Mouse (Mus musculus): ENCODE measurements at regions not wholly inside any gene's neighbourhood (a gene's known extent, or its start where the extent isn't known, plus 50 kb on each side); places are given as distances from the start of the nearest gene placed in this dataset.

DNA sequence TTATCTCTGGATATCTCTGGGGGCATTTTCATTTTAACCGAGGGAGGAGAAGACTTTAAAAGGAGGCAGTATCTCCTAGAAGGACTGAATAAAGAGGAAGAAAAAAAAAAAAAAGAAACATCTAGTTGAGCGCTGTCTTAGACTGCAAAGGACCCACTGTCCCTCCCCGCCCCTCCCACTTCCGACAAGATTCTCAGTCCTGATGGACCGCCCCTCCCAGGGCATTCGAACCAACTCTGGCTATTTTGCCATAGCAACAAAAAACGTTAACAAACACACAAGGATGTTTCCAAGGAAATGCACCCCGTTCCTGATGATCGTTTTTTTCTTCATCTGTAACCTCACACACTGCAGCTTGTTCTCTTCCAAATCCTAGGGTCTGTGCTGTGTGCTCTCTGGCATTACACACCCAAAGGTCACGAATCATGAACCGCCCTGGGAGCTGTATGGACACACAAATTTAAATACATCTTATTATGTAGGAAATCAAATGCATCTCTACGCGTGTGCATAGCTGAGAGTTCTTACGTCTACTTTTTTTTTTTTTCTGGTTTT lies 75.8 kb downstream of the Rnd3 start:
- no peak for DNase-seq (ENCODE audit: low spot score)

DNA sequence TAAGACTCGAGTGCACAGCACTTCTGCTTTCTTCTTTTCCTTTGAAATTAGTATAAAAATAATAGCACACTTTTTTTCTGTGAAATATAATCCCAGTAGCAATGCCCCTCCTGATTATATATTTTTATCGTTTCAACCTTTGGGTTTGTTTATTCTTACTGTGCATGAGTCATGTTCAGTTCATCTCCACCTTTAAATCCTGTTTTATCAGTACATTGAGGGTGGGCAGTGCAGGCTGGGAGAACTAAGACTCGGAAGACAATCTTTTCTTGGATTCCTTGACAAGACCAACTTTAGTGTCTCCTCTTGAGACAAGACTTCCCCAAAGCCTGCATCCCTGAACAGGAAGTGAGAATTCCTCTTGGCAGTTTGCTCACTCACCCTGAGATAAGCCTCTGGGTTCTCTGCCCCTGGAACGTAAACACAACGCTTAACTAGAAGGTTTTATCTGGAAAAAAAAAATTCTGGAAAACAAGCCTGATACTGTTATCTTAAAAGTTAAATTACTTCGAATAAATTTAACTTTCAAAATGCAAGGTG lies 76.5 kb downstream of the Rnd3 start:
- no peak for DNase-seq (ENCODE audit: low spot score)

DNA sequence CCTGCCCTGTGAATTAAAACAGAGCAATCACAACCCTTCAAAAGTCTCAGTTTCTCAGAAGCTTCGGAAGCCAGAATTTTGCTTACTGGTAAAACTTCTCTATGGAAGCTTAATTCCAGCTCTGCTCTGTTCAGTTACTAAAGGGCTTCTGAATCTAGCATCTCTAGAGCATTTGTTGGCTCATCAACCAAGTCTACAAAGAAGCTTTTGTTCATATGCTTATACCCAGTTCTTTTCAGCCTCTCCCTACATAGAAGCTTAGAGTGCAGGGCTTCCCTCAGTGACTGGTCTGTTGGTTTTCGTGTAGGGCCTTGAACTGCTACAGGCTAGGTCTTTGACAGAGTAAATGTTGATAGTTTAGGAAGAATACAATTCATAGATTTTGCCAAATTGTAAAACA lies 78.0 kb downstream of the Rnd3 start:
- DNase-seq (ENCODE audit: low spot score), result no peak

DNA sequence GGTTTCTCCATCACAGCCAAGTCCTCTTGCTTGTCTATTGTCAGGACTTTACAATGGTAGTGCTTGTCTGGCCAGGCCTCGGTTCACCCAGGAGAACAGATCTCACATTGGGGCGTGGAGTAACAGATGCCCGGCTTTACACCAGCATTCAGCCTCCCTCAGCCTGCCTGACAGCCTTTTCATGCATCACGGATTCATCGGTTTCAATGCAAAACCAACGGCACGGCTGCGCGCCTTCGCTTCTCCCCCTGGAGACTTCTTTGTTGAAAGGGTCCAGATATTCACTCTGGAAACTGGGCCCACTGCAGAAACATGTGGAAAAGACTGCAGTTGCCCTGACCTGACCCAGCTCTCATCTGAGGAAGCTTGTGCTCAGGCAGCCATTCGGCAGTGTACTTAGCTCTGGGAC lies 82.5 kb downstream of the Rnd3 start:
- no peak for DNase-seq (ENCODE audit: low spot score)

DNA sequence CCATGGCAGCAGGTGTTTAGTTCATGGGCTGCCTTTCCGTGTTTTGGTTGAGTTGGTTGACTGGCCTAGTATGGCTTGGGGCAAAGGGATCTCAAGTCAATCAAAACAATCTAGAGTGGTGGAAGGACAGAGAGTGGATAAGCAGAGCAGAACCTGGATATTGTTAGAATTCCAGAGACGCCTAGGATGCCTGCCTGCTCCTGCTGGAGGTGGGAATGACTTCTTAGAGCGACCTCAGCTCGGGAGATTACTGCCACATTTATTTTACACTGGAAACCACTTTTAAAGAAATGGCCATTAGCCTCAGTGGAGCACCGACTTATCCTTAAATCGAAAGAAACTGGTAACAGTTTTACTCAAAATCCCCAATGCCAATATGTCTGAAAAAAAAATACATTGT lies 83.1 kb downstream of the Rnd3 start:
- DNase-seq (ENCODE audit: low spot score), result no peak

DNA sequence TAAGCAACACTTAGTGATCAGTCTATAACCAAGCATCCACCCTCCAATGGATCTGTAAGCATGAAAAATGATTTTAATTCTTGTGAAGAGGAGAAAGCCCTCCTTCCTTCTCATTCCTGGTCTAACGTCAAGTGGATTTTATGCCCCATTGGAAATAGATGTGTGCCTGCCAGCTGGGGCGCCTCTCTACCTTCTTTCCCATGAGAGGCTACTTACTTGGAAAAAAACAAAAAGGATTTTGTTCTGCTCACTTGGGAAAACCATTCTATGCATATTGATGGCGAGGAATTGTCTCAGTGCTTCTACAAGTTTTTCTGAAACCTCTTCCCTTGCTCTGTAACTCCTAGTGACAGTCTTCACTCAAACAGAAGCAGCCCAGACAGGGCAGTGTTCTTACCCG lies 84.1 kb downstream of the Rnd3 start:
- DNase-seq (ENCODE audit: low spot score), result no peak

DNA sequence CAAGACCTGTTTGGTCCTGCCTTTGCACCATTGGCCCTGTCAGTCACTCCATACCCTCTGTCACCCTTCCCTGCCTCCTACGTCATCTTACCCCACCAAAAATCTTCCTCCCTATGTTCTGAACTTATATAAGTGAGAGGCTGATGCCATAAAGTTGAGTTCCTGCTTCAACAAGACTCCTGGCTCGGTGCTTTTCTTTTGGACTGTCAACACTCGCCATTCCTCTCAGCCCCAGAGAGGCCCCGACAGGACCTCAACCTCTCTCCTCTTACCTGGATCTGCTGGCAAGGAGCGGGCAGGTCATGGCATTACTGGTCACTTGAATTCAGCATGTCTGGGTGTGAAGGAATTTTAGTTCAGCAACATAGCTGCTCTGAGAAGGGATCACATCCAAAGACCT lies 86.9 kb downstream of the Rnd3 start:
- no peak for DNase-seq (ENCODE audit: low spot score)

DNA sequence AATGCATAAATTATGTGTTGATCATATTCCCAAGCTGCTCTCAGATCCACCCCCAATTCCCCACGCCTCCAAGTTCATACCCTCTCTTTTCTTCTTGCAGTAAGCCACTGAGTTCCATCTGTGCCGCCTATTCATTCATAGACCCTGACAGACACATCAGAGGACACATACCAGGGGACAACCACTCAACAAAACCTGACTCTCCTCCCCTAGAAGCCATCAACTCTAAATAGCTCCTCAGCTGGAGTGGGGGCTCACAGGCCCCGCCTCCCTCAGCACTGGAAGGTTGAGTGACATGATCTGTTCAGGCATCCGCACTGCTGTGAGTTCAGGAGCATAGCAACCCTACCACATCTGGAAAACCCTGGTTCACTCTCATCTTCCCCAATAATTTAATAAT lies 90.8 kb downstream of the Rnd3 start:
- DNase-seq (ENCODE audit: low spot score), result no peak

DNA sequence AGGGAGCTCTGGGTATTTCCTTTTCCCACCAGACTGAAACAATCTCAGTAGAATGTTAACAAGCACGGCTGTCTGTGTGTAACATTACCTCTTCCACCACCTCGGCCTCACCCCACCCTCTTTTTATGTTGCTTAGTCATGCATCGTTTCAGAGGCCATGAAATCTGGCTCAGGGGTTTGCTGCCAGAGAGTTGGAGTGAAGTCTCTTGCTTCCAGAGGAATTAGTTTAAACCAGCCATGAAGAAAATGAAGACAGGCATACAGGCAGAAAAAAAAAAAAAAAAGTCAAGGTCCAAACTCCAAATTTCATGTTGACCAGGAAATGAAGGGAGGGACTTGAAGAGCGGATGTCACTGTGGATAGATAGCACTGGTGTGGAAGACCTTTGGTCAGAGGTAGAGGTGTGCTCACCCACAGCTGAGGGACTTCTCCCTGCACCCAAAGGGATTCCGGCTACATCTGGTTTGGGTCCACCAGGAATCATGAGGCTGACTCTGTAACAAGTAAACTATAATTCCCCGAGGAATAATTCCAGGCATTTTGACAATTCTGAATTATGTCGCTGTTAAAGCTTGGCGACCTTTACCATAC lies 92.7 kb downstream of the Rnd3 start:
- no peak for DNase-seq (ENCODE audit: low spot score)

DNA sequence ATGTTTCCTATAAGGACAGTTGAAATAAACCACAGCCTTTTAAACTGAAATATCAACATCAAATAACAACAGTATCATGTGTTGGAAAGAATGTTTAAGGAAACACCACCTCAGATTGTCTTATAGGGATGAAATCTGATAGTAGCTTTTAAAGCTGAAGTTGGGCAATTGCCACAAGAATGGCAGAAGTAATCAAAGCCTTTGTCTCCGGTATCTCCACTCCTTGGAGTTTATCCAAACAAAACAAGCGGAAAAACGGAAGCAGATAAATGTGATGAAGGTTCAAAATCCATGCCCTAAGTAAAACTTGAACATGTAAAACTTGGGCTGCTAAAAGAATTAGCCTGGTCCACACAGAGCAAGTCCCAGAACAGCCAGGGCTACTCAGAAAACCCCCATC lies 93.6 kb downstream of the Rnd3 start:
- DNase-seq (ENCODE audit: low spot score), result no peak

DNA sequence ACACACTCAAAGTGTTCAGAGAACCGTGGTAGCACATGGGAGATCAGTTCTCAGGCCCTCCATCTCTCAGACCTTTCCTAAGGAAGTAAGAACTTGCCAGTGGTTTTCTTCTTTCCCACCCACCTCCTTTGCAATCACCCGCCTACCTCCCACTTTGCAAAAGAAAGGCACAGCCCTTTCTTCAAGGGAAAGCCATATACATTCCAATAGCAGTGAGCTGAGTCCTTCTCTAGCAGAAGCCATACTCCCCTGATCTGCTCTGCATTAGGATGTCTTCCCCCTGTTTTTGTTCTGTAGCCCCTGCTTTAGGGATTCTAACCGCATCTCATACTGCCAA lies 99.1 kb downstream of the Rnd3 start:
- no peak for DNase-seq (ENCODE audit: low spot score)

DNA sequence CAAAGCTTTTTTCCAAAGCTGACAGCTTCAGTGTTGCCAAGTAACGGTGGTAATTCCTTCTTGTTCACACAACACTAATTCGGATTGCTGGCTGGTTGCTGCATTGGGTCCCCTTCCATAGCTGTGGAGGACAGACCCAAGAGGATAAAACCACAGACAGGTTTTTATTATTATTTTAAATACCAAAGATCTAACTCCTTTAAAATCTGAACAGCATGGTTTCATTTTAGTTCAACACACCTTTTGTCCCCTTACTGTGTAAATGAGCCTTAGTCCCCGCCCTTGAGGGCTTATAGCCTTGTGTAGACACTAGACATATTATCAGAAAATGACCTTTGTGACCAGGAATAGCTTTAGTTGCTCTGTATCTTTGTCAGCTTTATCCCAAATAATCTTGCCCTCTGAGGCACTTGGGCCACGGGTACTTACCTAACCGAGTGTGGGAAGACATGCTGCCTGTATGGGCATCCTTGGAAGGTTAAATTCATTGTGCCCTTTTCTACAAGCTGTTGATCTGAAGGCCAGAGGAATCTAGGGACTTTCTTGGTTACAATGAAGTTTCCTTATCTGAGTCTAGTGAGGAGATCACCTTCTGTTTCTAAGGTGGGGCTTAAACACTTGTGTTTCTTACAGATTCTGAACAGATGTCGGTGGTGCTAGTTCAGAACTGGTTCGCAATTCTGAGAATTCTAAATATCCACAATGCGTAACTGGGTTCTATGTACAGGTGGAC lies 99.6 kb downstream of the Rnd3 start:
- DNase-seq (ENCODE audit: low spot score), result no peak

DNA sequence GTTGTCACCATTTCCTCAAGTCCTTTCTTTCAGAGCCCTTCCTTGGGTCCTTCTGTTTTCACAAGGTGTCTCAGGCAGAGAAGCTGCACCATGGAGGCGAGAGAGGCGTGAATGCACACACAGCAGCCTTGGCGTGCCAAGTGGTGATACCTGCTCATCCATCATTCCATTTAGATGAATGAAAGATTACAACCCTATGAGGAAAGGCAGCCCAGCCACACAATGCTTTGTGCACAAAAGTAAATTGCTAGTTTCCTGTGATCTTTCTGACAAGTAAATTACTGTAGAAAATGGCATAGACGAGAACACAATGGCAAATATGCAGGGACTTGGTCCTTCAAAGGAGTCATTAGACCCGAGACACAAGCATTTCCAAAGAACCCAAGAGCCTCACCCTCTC lies 101.4 kb downstream of the Rnd3 start:
- no peak for DNase-seq (ENCODE audit: low spot score)

DNA sequence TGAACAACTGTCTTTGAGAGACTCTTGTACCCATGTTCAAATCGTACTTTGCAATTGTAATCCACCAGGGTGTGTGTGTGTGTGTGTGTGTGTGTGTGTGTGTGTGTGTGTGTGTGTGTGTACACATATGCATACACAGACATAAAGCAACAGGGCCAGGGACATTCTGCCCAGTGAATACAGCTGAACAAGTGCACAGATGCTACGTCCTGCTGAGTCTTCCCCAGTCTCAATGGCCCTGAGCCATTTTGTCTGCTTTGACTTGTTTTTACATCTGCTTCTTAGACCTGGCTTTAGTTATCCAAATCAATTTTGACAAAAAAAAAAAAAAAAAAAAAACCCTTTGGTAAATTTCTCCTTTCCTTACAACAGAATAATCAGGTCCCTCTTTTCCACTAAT lies 103.3 kb downstream of the Rnd3 start:
- no peak for DNase-seq (ENCODE audit: low spot score)

DNA sequence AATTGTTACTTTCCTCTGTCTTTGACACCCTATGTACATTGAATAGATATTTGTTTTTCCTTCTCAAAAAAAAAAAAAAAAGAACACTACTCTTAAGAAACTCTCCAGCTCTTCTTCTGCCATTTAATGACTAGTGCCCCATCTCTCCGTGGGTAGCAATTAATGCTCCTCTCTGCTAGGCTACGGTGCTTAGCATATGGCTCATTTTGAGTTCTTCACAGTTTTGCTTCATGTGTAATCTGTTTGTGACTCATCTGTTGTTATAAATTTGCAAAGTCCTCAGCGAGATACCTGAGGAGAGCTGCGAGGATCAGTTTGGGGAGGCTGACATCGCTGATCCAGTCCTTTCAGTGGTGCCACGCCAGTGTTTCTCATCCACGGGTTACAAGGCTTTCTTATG lies 107.8 kb downstream of the Rnd3 start:
- no peak for DNase-seq (ENCODE audit: low spot score)

DNA sequence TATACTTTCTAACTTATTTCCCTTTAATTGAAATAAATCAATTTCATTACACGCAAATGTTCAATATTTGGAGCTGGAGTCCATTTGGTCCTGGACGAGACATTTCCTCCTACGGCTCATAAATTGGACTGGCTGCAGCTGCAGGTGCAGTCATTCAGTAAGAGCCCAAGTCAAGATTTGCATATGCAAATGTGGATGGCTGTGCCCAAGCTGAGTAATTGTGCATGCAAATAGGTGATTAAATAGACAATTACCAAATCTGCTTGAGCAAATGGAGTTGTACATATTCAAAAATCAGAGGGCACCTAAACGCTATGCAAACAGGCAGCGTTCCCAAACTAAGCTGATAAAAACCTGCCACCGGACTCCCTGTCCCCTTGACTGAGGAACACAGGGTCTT lies 110.2 kb downstream of the Rnd3 start:
- DNase-seq (ENCODE audit: low spot score), result no peak

DNA sequence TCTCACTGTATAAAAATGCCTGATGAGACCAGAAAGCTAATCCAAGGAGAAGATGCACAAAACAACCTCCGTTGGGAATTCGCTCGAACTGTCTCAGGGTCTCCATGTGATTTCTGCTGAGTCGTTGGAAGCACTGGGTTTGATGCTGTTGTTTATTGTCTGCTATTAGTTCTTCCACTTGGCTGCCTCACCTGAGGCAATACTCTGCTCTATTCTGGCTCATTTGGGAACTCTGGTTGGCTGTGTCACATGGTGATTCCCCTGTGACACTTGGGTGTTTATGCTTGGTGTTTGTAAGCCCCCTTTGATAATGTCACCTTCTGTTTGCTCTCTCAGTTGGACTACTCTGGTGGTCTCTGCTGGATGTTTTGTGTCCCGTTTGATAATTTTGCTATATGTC lies 111.9 kb downstream of the Rnd3 start:
- no peak for DNase-seq (ENCODE audit: low spot score)

DNA sequence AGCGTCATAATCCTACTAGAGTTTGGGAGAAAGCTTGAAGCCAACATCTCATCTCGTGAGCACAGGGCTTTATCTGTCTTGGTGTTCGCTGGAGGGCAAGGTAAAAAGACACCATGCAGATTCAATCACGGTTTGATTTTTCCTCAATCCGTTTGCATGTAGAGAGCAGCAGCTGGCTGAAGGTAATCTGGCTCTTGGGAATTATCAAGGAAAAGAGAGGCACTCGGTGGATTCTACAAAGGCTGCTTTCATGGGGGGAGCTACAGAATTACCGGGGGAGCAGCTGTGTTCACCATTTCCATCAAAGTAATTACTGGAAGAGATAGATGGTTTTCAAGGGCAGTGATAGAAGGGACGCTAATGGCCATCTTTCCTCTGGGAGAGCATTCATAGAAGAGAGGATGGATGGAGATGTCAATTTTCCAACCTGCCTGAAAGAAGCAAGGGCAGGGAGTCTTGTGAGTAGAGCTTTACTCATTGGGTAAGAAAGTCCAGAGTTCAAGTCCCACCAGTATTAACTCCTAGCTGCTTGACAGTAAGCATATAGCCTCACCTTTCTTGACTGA lies 112.6 kb downstream of the Rnd3 start:
- no peak for DNase-seq (ENCODE audit: low spot score)

DNA sequence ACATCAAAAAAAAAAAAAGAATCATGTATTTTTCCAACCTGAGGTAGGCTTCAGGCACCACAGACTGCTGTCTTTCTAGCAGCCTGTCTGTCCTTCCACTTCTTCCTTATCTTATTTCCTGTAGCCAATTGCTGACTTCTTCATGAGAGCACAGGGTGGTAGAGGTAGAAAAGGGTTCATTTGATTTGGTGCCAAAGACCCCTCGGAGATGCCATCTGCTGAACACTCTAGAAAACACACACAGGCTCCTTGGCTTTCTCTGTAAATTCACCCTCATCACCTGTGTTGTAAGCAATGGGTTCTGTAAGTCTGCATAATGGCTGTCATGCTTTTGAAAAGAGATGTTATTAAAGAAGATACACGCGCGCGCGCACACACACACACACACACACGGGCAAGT lies 115.0 kb downstream of the Rnd3 start:
- no peak for DNase-seq (ENCODE audit: low spot score)

DNA sequence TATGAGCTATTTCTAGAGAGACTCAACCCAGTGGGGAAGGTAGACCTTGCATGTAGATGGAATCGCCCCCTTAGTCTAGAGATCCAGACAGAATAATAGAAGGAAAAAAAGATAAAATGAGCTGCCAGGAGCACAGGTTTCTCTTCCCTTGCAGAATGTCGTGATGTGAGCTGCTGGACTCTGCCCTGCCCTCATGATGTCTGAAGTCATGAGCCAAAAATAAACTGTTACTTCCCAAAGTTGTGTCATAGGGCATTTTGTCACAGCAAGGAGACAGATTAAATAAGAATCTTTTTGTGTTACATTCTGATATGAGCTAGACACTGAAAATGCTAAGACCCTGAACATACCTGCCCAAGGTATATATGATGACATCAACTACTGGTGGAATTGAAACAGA lies 126.4 kb downstream of the Rnd3 start:
- DNase-seq (ENCODE audit: low spot score), result no peak

DNA sequence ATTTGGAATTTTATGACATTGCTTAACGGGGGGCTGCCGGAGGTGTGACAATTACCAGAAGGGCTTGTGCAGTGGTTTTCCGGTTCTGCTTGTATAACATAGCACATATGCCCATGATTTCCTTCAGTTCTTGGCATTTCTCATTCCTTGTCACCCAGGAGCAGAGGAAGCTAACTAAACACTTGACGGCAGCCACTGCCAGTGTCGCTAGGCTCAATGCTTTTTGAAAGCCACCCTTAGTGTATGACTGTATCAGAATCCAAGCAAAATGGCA lies 132.8 kb downstream of the Rnd3 start:
- DNase-seq (ENCODE audit: low spot score), result no peak

DNA sequence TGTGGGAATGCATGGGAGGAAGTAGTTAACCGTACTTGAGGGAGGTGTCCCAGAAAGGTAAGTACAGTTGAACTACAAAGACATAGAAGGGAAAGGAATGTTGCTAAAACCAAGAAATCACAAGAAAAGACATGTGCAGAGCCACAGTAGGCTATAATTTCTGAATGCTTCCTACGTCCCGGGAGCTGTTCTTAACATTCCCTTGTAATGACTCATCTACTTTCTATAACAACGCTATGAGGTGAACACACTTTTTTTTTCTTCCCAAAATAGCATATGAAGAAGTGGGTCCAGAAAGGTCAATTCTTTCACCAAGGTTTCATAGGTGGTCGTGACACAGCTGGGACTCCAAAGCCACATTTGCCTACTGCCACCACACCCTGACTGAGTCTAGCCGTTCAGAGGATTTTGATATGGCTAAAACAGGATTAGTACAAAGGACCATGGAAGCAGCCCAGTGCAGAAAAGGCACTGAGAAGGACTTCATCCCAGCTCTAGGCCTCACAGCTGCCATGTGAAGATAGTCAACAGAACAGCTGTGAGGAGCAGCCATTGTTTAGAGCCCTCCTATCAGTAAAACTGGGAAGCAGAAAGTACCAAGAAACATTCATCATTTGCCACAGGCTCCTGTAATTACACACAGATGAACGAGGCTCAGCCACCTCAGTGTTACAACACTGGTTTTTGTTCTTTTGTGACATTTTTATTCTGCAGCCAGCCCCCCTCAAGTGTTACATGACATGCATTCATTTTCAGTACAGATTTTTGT lies 133.4 kb downstream of the Rnd3 start:
- no peak for DNase-seq (ENCODE audit: low spot score)

DNA sequence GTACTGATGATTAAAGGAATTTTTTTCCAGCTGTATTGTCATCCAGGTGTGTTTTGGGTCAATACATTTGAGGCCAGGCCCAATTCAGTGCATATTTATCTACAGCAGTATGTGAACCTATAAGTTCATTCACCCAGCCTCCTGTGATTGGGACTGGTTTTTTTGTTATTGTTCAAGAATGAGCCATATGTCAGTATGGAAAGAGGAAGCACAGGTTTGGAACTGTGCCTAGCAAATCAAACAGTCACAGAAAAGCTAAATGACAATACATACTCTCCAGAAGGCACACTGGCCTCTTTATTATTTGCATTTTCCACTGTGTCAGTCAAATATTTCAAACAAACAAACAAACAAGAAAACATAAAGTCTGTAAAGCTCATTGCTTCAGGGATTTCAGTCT lies 134.7 kb downstream of the Rnd3 start:
- DNase-seq (ENCODE audit: low spot score), result no peak

Data from urinary bladder, postnatal 25 days (tissue).